Mouse (Mus musculus): ENCODE data around the gene Itga6.
"Not testable (repeated sequence)": the region's sequence is repeated elsewhere in the genome, so short reads cannot be mapped to it uniquely, and the experiment has no call there.

Gene Itga6

DNA sequence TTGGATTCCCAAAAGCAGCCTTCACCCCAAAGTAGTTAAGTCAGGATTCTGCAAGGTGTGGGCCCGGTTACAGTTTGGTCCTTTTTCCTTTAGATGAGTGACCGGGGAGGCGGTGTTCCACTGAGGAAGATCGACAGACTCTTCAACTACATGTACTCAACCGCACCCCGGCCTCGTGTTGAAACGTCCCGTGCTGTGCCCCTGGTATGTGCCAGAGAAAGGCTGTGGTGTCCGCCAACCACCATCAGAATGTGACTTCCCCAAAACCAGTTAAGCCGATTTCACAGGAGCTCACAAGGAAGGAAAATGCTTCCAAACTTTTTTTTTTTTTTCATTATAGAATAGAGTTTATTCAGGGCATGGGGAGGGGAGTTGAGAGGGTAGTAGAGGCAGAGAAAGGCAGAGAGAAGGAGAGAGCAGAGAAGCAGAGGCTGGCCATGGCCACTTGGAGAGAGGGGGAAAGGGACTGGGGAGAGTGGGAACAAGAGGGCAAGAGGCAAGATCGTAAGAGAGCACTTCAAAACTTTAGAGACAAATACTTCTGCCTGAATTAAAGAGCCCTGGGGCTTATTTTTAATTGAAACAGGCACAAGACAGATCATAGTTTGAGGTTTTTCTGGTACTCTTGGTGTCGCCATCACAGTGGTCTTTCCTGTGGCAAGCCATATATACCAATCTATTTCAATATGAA is 150.3 kb downstream of the Itga6 start:
- no peak for DNase-seq (ENCODE audit: low spot score)

DNA sequence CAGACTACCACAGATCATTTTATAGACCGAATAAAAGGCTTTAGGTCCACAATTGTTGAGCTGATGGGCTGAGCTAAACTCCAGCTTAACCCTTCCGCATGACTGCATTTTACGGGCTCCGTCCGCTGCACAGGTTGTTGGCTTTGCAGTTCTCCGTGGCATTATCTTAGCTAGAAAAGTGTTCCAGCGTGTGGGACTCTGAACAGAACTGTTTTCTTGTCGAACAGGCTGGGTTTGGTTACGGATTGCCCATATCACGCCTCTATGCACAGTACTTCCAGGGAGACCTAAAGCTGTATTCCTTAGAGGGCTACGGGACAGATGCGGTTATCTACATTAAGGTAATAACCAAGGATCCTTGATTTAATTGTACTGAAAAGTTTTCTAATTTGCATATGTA is 152.0 kb downstream of the Itga6 start:
- DNase-seq (ENCODE audit: low spot score): no peak

DNA sequence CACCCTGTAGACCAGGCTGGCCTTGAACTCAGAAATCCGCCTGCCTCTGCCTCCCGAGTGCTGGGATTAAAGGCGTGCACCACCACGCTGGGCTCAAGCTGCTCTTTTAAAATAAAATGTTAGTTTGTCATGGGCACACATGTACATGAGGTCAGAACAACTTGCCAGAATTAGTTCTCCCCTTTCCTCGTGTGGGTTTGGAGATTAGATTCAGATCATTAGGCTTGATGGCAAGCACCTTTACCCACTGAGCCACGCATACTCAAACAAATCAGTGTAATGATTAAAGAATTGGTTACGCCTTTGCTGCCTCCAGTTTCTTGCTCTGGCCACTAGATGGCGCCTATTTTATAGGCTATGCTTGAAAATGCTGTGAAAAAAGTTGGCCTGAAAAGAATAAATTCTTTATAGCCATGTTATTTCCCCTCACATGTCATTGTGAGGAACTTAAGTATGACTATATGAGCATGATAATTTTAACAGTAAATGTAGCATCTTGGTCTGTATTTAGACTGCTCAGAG is 153.0 kb downstream of the Itga6 start:
- DNase-seq (ENCODE audit: low spot score): no peak

DNA sequence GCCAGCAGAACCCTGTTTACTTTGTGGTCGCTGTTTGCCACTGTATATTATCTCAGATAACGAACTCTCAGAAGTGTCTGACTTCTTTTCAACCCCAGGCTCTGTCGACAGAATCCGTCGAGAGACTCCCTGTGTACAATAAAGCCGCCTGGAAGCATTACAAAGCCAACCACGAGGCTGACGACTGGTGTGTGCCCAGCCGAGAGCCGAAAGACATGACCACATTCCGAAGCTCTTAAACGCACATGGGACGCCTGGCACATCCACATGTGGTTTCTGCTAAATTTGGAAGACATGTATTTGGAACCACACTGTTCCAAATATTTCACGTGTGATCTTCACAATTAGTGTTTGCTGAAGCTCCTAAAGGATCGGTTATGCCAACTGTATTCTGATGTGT is 154.5 kb downstream of the Itga6 start:
- no peak for DNase-seq (ENCODE audit: low spot score)

DNA sequence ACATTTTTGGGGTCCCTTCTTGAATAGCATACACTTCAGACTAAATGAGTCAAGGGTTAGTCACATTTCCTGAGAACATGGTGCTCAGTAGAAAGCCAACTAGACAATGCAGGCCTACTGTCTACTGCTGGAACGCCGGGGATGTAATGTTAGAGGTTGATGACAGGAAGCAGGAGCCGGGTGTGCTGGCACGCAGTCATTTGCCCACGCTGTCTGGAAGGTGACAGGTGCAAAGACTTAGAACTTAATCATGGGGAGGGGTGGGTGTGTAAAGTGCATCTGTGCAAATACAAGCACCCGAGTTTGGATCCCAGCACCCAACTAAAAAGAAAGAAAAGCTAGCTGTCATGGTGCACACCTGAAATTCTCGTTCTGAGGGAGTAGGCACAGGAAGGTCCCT is 159.7 kb downstream of the Itga6 start:
- DNase-seq (ENCODE audit: low spot score): no peak

DNA sequence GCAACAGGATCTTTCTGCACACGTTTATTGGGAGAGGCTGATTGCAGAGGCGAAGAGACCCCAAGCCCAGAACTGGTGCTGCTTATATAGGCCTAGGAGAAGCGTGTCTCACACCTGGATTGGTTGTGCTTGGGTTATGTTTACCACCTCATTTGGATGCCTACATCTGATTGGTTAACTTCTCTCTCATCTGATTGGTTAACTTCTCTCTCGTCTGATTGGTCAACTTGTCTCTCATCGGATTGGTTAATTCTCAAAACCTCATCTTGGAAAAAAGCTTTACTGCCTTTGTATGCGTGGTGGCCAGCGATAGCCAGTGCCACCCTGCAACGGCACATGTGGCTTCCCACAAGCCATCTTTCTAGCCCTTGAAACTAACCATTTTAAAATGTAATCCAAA is 160.9 kb downstream of the Itga6 start:
- not testable (repeated sequence) for DNase-seq (ENCODE audit: low spot score)
